Mouse (Mus musculus) macrophage (primary cell): ENCODE data around the gene Lhx4. TPM values are rescaled to one million over a fixed set of nuclear protein-coding genes. Genes with fewer than 3 reads are reported as not detected.

Experiments used
- H3K27ac ChIP-seq: fragments of 350-480 bp; formaldehyde crosslinking; 2 replicates; pipeline ENCODE4 v1.9.0; 2021
- H3K36me3 ChIP-seq: fragments of 350-480 bp; formaldehyde crosslinking; 2 replicates; pipeline ENCODE4 v1.9.0; 2021; ENCODE audit errors: inconsistent target
- H3K4me3 ChIP-seq: fragments of 350-480 bp; formaldehyde crosslinking; 2 replicates; pipeline ENCODE4 v1.9.0; 2021; ENCODE audit errors: inconsistent target
- H3K79me2 ChIP-seq: fragments of 350-480 bp; formaldehyde crosslinking; 2 replicates; pipeline ENCODE4 v1.9.0; 2021; ENCODE audit errors: inconsistent target
- WGBS: methylation state at CpG from one replicate; pipeline ENCODE4 v1.1.7; 2026; ENCODE audit warnings: inconsistent platforms; ENCODE audit not compliant: missing documents; 5-methylcytosine and 5-hydroxymethylcytosine counted together
- polyA plus RNA-seq: library from polyadenylated mRNA; stranded (reverse); fragments of 250-400 nt; gene quantifications from 3 replicates; pipeline ENCODE4 v1.2.4, GENCODE M21; 2018; ENCODE audit warnings: inconsistent platforms

The Lhx4 gene
- polyA plus RNA-seq, 1 experiment from 2014 or later: not detected

GRCm38 (mm10) chr1:155698373-155699159 lies 52.9 kb downstream of the Lhx4 start:
- H3K36me3 ChIP-seq: no peaks in the 10 kb centered on the region
- H3K27ac ChIP-seq: no peak overlapping the region
- H3K4me3 ChIP-seq: no peak overlapping the region
- H3K79me2 ChIP-seq: no peaks in the 10 kb centered on the region
- WGBS: 80% methylated on average over 17 of the region's 17 CpGs

GRCm38 (mm10) chr1:155693443-155693842 lies 58.0 kb downstream of the Lhx4 start:
- Histone ChIP-seq H3K27ac (no peak overlapping the region), H3K4me3 (no peak overlapping the region), H3K36me3 (no peaks in the 10 kb centered on the region), H3K79me2 (no peaks in the 10 kb centered on the region)
- 91% methylated on average over 4 of the region's 5 CpGs for WGBS

GRCm38 (mm10) chr1:155693026-155693425 lies 58.5 kb downstream of the Lhx4 start:
- 98% methylated on average over 11 of the region's 11 CpGs for WGBS

GRCm38 (mm10) chr1:155692230-155692629 lies 59.3 kb downstream of the Lhx4 start:
- Histone ChIP-seq H3K4me3 (no peak overlapping the region), H3K36me3 (no peaks in the 10 kb centered on the region), H3K27ac (no peak overlapping the region), H3K79me2 (no peaks in the 10 kb centered on the region)
- WGBS: 93% methylated on average over 6 of the region's 6 CpGs

More at GRCm38 (mm10) chr1:155693026-155693425, 58.5 kb downstream of the Lhx4 start:
- Histone ChIP-seq H3K36me3 (no peaks in the 10 kb centered on the region), H3K79me2 (no peaks in the 10 kb centered on the region), H3K27ac (no peak overlapping the region), H3K4me3 (no peak overlapping the region)

GRCm38 (mm10) chr1:155689558-155689957 lies 61.9 kb downstream of the Lhx4 start:
- H3K79me2 ChIP-seq: no peaks in the 10 kb centered on the region
- 98% methylated on average over 5 of the region's 5 CpGs for WGBS
- no peak overlapping the region for H3K27ac ChIP-seq
- no peak overlapping the region for H3K4me3 ChIP-seq
- no peaks in the 10 kb centered on the region for H3K36me3 ChIP-seq

- Histone ChIP-seq H3K36me3 (no peaks in the 10 kb centered on the region), H3K4me3 (no peak overlapping the region), H3K79me2 (no peaks in the 10 kb centered on the region), H3K27ac (no peak overlapping the region)
- 95% methylated on average over 4 of the region's 4 CpGs for WGBS
Measured at GRCm38 (mm10) chr1:155689141-155689540, 62.3 kb downstream of the Lhx4 start.

- H3K4me3 ChIP-seq: no peak overlapping the region
- WGBS: 97% methylated on average over 14 of the region's 15 CpGs
- no peak overlapping the region for H3K27ac ChIP-seq
- no peaks in the 10 kb centered on the region for H3K36me3 ChIP-seq
- no peaks in the 10 kb centered on the region for H3K79me2 ChIP-seq
Measured at GRCm38 (mm10) chr1:155686816-155687215, 64.7 kb downstream of the Lhx4 start.

- H3K79me2 ChIP-seq: no peaks in the 10 kb centered on the region
- H3K36me3 ChIP-seq: no peaks in the 10 kb centered on the region
- no peak overlapping the region for H3K4me3 ChIP-seq
- H3K27ac ChIP-seq: no peak overlapping the region
- 93% methylated on average over 9 of the region's 10 CpGs for whole genome bisulfite sequencing
Measured at GRCm38 (mm10) chr1:155681116-155681799, 70.2 kb downstream of the Lhx4 start.

GRCm38 (mm10) chr1:155675570-155675969 lies 75.9 kb downstream of the Lhx4 start:
- H3K79me2 ChIP-seq: no peaks in the 10 kb centered on the region
- no peaks in the 10 kb centered on the region for H3K36me3 ChIP-seq
- 92% methylated on average over 3 of the region's 6 CpGs for WGBS
- no peak overlapping the region for H3K27ac ChIP-seq
- no peak overlapping the region for H3K4me3 ChIP-seq

GRCm38 (mm10) chr1:155663994-155664393 lies 87.5 kb downstream of the Lhx4 start:
- Histone ChIP-seq H3K79me2 (no peaks in the 10 kb centered on the region), H3K4me3 (no peak overlapping the region), H3K27ac (no peak overlapping the region), H3K36me3 (no peaks in the 10 kb centered on the region)
- WGBS: 87% methylated on average over 5 of the region's 5 CpGs

- Histone ChIP-seq H3K36me3 (no peaks in the 10 kb centered on the region), H3K27ac (no peak overlapping the region), H3K79me2 (no peaks in the 10 kb centered on the region), H3K4me3 (no peak overlapping the region)
- 95% methylated on average over 5 of the region's 5 CpGs for WGBS
Measured at GRCm38 (mm10) chr1:155656321-155656720, 95.2 kb downstream of the Lhx4 start.

GRCm38 (mm10) chr1:155654961-155655360 lies 96.5 kb downstream of the Lhx4 start:
- Histone ChIP-seq H3K27ac (no peak overlapping the region), H3K79me2 (no peaks in the 10 kb centered on the region), H3K4me3 (no peak overlapping the region), H3K36me3 (no peaks in the 10 kb centered on the region)
- WGBS: 96% methylated on average over 3 of the region's 3 CpGs

GRCm38 (mm10) chr1:155650121-155650846 lies 101.2 kb downstream of the Lhx4 start:
- Histone ChIP-seq H3K36me3 (no peaks in the 10 kb centered on the region), H3K4me3 (no peak overlapping the region), H3K27ac (no peak overlapping the region), H3K79me2 (no peaks in the 10 kb centered on the region)
- 95% methylated on average over 9 of the region's 9 CpGs for WGBS
